Mouse (Mus musculus) small intestine, adult 2 months (tissue): ENCODE measurements around the gene Pkp1. TPM values are rescaled to one million over a fixed set of nuclear protein-coding genes. Genes with fewer than 3 reads are reported as not detected.
A peak's percentile ranks its signal among the peaks of the same experiment; 100 is the strongest.

Experiments
- H3K27ac ChIP-seq: fragments of 200-500 bp; 2 replicates; pipeline ENCODE4 v1.5.1; 2012; ENCODE audit warnings: low read depth, low read length, control low read depth, inconsistent platforms; ENCODE audit not compliant: insufficient read depth
- H3K27me3 ChIP-seq: fragments of 200-500 bp; 2 replicates; pipeline ENCODE4 v1.6.1; 2012; ENCODE audit warnings: mild to moderate bottlenecking, moderate library complexity, low read length, inconsistent platforms; ENCODE audit not compliant: control insufficient read depth, insufficient read depth
- H3K36me3 ChIP-seq: fragments of 200-500 bp; 2 replicates; pipeline ENCODE4 v1.6.1; 2012; ENCODE audit warnings: mild to moderate bottlenecking, low read length, control low read depth, inconsistent platforms; ENCODE audit not compliant: control insufficient read depth, insufficient read depth
- H3K4me1 ChIP-seq: fragments of 200-500 bp; 2 replicates; pipeline ENCODE4 v1.6.1; 2012; ENCODE audit warnings: low read length, inconsistent platforms, mixed read lengths; ENCODE audit not compliant: control insufficient read depth, insufficient read depth, insufficient read length
- H3K4me3 ChIP-seq: fragments of 200-500 bp; 2 replicates; pipeline ENCODE4 v1.5.1; 2012; ENCODE audit warnings: low read depth, mild to moderate bottlenecking, control low read depth, inconsistent platforms, low read length, moderate library complexity
- CTCF ChIP-seq: fragments of 200-500 bp; IDR thresholded peaks from 2 replicates; pipeline ENCODE4 v1.5.1; 2012; ENCODE audit warnings: low read depth, mild to moderate bottlenecking, control low read depth, inconsistent platforms, low read length, moderate library complexity, mixed read lengths; ENCODE audit not compliant: insufficient replicate concordance, insufficient read length; ENCODE audit errors: extremely low read depth
- POLR2A ChIP-seq: fragments of 200-500 bp; IDR thresholded peaks from 2 replicates; pipeline ENCODE4 v1.6.1; 2012; ENCODE audit warnings: low read depth, mild to moderate bottlenecking, control low read depth, inconsistent platforms, low read length, moderate library complexity
- WGBS: fragments of 180-500 bp; shearing (Covaris S2); methylation state at CpG from one replicate; pipeline ENCODE4 v1.1.7; 2018; 5-methylcytosine and 5-hydroxymethylcytosine counted together
- polyA plus RNA-seq: library from polyadenylated mRNA; depleted of rRNA; stranded (reverse); fragments of >200 nt; gene quantifications from 2 replicates; pipeline ENCODE4 v1.2.3, GENCODE M21; 2012

Gene Pkp1
- polyA plus RNA-seq, 1 experiment, result 12.5 TPM

GRCm38 (mm10) chr1:135945711-135946110 is 26.7 kb upstream of the Pkp1 start:
- Histone ChIP-seq H3K4me3 (no peak overlapping the region), H3K36me3 (no peaks in the 10 kb centered on the region), H3K27ac (no peak overlapping the region), H3K27me3 (no peaks in the 10 kb centered on the region), H3K4me1 (no peaks in the 10 kb centered on the region)
- WGBS, result 9% methylated on average over 7 of the region's 7 CpGs
- TF ChIP-seq CTCF (peak; percentile 79; the same call in 1 of the 2 replicates), POLR2A (no peak)

GRCm38 (mm10) chr1:135944526-135945259 is 25.7 kb upstream of the Pkp1 start:
- Histone ChIP-seq H3K27ac (no peak overlapping the region), H3K27me3 (no peaks in the 10 kb centered on the region), H3K4me1 (no peaks in the 10 kb centered on the region), H3K36me3 (no peaks in the 10 kb centered on the region), H3K4me3 (no peak overlapping the region)
- WGBS, result 41% methylated on average over 12 of the region's 12 CpGs
- TF ChIP-seq CTCF (peak; percentile 61; the same call in 1 of the 2 replicates), POLR2A (no peak)

- no peak overlapping the region for H3K4me3 ChIP-seq
- H3K36me3 ChIP-seq, result no peaks in the 10 kb centered on the region
- 88% methylated on average over 2 of the region's 2 CpGs for WGBS
- no peak overlapping the region for H3K27ac ChIP-seq
- H3K4me1 ChIP-seq, result no peaks in the 10 kb centered on the region
- no peak for TF ChIP-seq POLR2A
- TF ChIP-seq CTCF, result no peak
- H3K27me3 ChIP-seq, result no peaks in the 10 kb centered on the region
Observed at GRCm38 (mm10) chr1:135943713-135944112, 24.7 kb upstream of the Pkp1 start.

- 42% methylated on average over 7 of the region's 7 CpGs for WGBS
- no peaks in the 10 kb centered on the region for H3K36me3 ChIP-seq
- no peak overlapping the region for H3K4me3 ChIP-seq
- TF ChIP-seq CTCF (no peak), POLR2A (no peak)
- no peaks in the 10 kb centered on the region for H3K27me3 ChIP-seq
- H3K4me1 ChIP-seq, result no peaks in the 10 kb centered on the region
- no peak overlapping the region for H3K27ac ChIP-seq
Observed at GRCm38 (mm10) chr1:135942116-135942515, 23.1 kb upstream of the Pkp1 start.

- no peak overlapping the region for H3K27ac ChIP-seq
- H3K27me3 ChIP-seq, result no peaks in the 10 kb centered on the region
- 73% methylated on average over 6 of the region's 6 CpGs for WGBS
- no peak for TF ChIP-seq CTCF
- no peak for TF ChIP-seq POLR2A
- H3K4me1 ChIP-seq, result no peaks in the 10 kb centered on the region
- no peaks in the 10 kb centered on the region for H3K36me3 ChIP-seq
- H3K4me3 ChIP-seq, result no peak overlapping the region
Observed at GRCm38 (mm10) chr1:135941259-135942006, 22.4 kb upstream of the Pkp1 start.

GRCm38 (mm10) chr1:135936091-135936490 is 17.1 kb upstream of the Pkp1 start:
- Histone ChIP-seq H3K27me3 (no peaks in the 10 kb centered on the region), H3K36me3 (no peaks in the 10 kb centered on the region), H3K4me1 (no peaks in the 10 kb centered on the region), H3K4me3 (no peak overlapping the region), H3K27ac (no peak overlapping the region)
- TF ChIP-seq CTCF, result no peak
- 70% methylated on average over 1 of the region's 1 CpGs for WGBS

- no peak overlapping the region for H3K27ac ChIP-seq
- H3K4me3 ChIP-seq, result no peak overlapping the region
- H3K27me3 ChIP-seq, result no peaks in the 10 kb centered on the region
- H3K4me1 ChIP-seq, result no peaks in the 10 kb centered on the region
- TF ChIP-seq CTCF, result no peak
- no peak for TF ChIP-seq POLR2A
- no peaks in the 10 kb centered on the region for H3K36me3 ChIP-seq
- WGBS, result 72% methylated on average over 18 of the region's 18 CpGs
Observed at GRCm38 (mm10) chr1:135933704-135934293, 14.8 kb upstream of the Pkp1 start.
